Mouse (Mus musculus): Measurements from ENCODE around the gene Art2b. TPM values are rescaled to one million over a fixed set of nuclear protein-coding genes. Genes with fewer than 3 reads are reported as not detected.
"Not testable (repeated sequence)": the region's sequence is repeated elsewhere in the genome, so short reads cannot be mapped to it uniquely, and the experiment has no call there.

Art2b gene
- polyA plus RNA-seq, 1 experiment from 2014 or later, result not detected

DNA sequence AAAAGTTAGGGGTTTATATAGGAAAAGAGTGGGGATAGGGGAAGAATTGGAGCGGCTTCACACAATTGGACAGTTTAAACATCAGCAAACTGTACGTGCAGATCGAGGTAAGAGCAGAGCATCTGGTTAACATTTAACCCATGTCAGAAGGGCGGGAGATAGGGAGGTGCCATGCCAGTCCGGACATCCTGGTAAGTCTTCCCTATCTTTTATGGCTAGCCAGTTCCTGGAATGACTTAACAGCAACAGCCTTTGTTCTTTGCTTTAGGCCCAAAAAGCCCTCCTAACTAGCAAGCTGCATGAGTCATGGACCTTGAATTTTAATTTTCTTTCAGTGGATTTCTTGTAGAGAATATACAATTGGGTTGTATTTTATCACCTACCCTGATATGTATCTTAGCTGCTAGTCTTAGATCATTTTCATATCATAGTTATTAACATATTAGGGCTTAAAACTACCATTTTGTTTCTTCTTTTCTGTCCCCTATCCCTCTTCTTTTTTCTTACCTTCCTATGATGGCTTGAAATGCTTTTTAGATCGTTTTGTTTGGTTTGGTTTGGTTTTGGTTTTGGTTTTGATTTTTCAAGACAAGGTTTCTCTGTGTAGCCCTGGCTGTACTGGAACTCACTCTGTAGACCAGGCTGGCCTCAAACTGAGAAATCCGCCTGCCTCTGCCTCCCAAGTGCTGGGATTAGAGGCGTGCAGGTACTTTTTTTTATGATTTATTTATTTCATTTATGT is 27.6 kb upstream of the Art2b start:
- ATAC-seq (ENCODE audit: low FRiP score); H3K27me3 ChIP-seq; H3K4me2 ChIP-seq (replicated peaks); H3K4me3 ChIP-seq; H3K9me3 ChIP-seq (replicated peaks); H3K27ac ChIP-seq; H3K9ac ChIP-seq; H3K36me3 ChIP-seq; H3K4me1 ChIP-seq: not testable (repeated sequence)
- WGBS, result 86% methylated on average over 8 of the region's 8 CpGs

DNA sequence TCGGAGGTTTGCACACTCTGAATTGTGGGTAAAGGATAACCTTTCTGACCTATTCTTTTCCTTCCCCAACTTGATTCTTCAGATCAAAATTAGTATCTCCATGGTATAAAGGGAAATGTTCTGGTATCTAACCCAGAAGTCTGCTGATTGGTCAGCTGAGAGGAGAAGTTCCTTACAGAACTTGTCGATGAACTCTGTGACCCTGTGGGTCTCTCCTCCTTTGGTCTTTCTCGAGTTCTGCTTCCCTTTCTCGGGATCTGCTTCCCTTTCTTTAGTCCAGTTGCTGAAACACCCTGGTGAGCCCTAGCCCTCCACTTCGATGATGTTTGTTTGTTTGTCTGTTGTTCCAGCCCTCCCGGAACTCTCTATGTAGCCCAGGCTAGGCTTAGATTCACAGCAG is 22.4 kb upstream of the Art2b start:
- Histone ChIP-seq H3K4me1 (no peaks in the 10 kb centered on the region), H3K4me3 (no peak overlapping the region), H3K27me3 (no peaks in the 10 kb centered on the region), H3K27ac (no peak overlapping the region), H3K9me3 (replicated peaks) (no peaks in the 10 kb centered on the region), H3K9ac (no peak overlapping the region), H3K4me2 (replicated peaks) (no peak overlapping the region), H3K36me3 (no peaks in the 10 kb centered on the region)
- WGBS, result 72% methylated on average over 6 of the region's 6 CpGs
- ATAC-seq (ENCODE audit: low FRiP score), result no peak

DNA sequence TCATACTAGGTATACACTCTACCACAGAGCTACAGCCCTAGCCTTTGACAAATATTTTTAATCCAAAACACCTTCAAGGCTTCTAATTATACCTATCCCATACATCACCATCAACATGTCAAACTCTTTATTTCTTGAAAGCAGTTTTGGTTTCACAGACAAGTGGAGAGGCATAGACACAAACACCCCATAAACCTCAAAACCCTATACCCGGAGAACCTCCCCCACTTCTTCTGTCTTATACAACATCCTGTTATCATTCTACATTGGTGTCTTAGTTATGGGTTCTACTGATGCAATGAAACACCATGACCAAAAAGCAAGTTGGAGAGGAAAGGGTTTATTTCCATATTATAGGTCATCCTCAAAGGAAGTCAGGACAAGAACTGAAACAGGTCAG is 15.0 kb upstream of the Art2b start:
- no peaks in the 10 kb centered on the region for H3K27me3 ChIP-seq
- WGBS, result 100% methylated on average over 1 of the region's 1 CpGs
- no peaks in the 10 kb centered on the region for H3K9me3 ChIP-seq (replicated peaks)
- H3K4me1 ChIP-seq, result no peaks in the 10 kb centered on the region
- H3K4me2 ChIP-seq (replicated peaks), result no peak overlapping the region
- no peak overlapping the region for H3K27ac ChIP-seq
- ATAC-seq (ENCODE audit: low FRiP score), result no peak
- no peak overlapping the region for H3K9ac ChIP-seq
- no peaks in the 10 kb centered on the region for H3K36me3 ChIP-seq
- H3K4me3 ChIP-seq, result no peak overlapping the region

DNA sequence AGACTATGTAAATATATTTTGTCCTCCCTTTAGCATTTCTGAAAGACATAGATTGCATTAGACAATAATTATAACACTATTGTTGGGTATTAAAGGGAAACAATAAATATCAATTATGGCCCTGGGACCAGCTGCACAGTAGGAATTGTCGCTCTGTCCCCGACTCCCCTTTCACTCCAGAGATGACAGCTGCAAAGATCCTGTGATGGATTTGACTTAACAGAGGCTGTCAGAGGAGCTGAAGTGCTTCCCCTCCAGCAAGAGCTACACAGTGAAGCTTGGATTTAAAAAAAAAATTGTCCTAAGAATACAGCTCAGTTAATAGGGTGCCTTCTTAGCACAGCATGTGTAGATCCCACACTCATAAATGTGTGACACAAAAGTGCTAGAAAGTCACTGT is 13.1 kb upstream of the Art2b start:
- no peak for ATAC-seq (ENCODE audit: low FRiP score)
- Histone ChIP-seq H3K4me3 (no peak overlapping the region), H3K36me3 (no peaks in the 10 kb centered on the region), H3K4me2 (replicated peaks) (no peak overlapping the region), H3K9ac (no peak overlapping the region), H3K27ac (no peak overlapping the region), H3K9me3 (replicated peaks) (no peaks in the 10 kb centered on the region), H3K4me1 (no peaks in the 10 kb centered on the region), H3K27me3 (no peaks in the 10 kb centered on the region)
- WGBS, result 40% methylated on average over 2 of the region's 2 CpGs

DNA sequence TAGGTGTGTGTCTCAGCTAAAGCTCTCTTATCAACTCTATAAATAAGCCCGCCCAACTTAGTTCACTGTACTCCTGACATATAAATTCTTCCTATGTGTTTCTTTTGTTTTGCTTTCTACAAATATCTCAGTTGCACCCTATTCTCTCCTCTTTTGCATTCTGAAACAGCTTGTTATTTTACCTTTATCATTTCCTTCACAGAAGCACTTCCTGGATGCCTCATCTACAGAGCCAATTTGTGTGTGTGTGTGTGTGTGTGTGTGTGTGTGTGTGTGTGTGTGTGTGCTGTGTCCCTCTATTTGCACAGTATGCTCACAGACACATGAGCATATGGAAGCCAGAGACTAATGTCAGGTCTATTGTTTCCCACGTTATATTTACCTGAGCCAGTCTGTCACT is 9.6 kb upstream of the Art2b start:
- Histone ChIP-seq H3K36me3 (no peaks in the 10 kb centered on the region), H3K27me3 (no peaks in the 10 kb centered on the region), H3K9me3 (replicated peaks) (no peaks in the 10 kb centered on the region), H3K4me1 (no peaks in the 10 kb centered on the region), H3K27ac (no peak overlapping the region), H3K4me3 (no peak overlapping the region), H3K9ac (no peak overlapping the region), H3K4me2 (replicated peaks) (no peak overlapping the region)
- WGBS, result 81% methylated on average over 2 of the region's 2 CpGs
- no peak for ATAC-seq (ENCODE audit: low FRiP score)

DNA sequence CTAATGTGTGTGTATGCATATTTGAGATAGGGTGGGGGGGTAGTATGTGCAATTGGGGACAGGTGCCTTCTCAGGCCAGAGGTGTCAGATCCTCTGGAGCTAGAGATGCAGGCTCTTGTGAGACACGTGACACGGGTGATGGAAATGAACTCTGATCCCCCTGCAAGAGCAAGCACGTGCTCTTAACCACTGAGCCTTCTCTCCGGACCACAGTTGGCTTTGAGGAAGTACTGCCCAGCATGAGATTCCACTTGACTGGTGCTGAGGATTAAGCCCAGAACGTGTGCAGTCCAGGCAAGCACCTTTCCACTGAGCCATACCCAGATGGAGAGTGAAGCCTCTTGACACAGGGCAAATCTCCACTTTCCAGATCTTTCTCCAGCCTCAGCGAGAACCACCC is 1.1 kb downstream of the Art2b start:
- H3K9ac ChIP-seq; H3K4me3 ChIP-seq; ATAC-seq (ENCODE audit: low FRiP score); H3K4me2 ChIP-seq (replicated peaks); H3K4me1 ChIP-seq; H3K27me3 ChIP-seq; H3K36me3 ChIP-seq; H3K27ac ChIP-seq; H3K9me3 ChIP-seq (replicated peaks): not testable (repeated sequence)
- 70% methylated on average over 6 of the region's 6 CpGs for WGBS

DNA sequence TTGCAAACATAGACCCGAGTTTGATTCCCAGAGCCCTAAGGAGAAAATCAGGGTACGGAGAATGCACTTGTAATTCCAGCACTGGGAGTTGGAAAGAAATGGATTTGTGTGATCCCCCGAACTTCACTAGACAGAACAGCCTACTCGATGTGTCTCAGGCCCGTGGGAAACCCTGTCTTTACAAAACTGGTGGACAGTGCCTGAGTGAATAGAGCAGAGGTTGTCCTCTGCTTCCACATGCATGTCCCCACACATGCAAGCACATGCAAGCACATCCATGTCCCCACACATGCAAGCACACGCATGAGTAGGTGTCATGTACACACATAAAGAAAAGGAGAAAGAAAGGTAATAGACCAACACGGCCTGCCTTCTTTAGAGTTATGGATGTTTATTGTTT is 3.4 kb downstream of the Art2b start:
- Histone ChIP-seq H3K9me3 (replicated peaks) (no peaks in the 10 kb centered on the region), H3K27me3 (no peaks in the 10 kb centered on the region), H3K36me3 (no peaks in the 10 kb centered on the region), H3K4me1 (no peaks in the 10 kb centered on the region), H3K4me2 (replicated peaks) (no peak overlapping the region), H3K9ac (no peak overlapping the region), H3K27ac (no peak overlapping the region), H3K4me3 (no peak overlapping the region)
- ATAC-seq (ENCODE audit: low FRiP score), result no peak
- WGBS, result 85% methylated on average over 7 of the region's 7 CpGs

DNA sequence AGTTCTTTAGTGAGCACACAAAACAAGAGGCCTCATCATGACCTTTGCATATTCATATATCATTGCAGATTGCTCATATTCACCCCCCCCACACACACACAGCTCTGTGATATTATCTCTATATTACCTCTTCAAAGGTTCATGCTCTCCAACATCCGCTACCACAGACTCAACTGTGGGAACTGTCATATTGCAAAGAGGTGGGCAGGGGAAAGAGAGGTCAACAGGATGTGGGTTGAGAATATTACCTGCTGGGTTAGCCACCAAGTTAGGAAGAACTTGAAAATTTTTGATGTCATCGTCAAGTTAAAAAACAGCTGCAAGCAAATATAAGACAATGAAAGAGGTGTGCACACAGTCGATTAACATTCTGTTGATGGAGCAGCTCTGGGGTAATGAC is 4.5 kb downstream of the Art2b start:
- H3K27ac ChIP-seq; H3K27me3 ChIP-seq; H3K9ac ChIP-seq; H3K9me3 ChIP-seq (replicated peaks); H3K4me1 ChIP-seq; ATAC-seq (ENCODE audit: low FRiP score); H3K4me3 ChIP-seq; H3K4me2 ChIP-seq (replicated peaks); H3K36me3 ChIP-seq: not testable (repeated sequence)
- WGBS, result 95% methylated on average over 3 of the region's 3 CpGs

DNA sequence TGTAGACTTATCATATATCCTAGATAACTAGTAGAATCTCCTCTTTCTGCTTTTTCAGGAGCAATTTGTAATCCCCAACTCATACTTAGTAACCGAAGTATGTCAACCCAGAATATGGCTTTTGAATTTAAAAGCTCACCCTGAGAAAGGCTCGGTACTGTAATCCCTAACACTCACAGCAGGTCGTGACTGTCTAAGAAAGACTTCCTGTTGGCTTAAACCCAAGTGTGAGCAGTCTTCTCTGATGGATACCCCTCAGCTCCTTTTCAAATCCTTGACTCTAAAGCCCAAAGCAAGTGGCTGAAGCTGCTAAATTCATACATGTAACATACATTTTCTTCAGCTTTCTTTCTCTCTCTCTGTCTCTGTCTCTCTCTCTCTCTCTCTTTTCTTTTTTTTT is 11.0 kb downstream of the Art2b start:
- no peaks in the 10 kb centered on the region for H3K36me3 ChIP-seq
- no peaks in the 10 kb centered on the region for H3K4me1 ChIP-seq
- H3K9me3 ChIP-seq (replicated peaks), result no peaks in the 10 kb centered on the region
- no peak overlapping the region for H3K4me3 ChIP-seq
- no peak for ATAC-seq (ENCODE audit: low FRiP score)
- H3K9ac ChIP-seq, result no peak overlapping the region
- no peak overlapping the region for H3K4me2 ChIP-seq (replicated peaks)
- H3K27me3 ChIP-seq, result no peaks in the 10 kb centered on the region
- no peak overlapping the region for H3K27ac ChIP-seq
- 61% methylated on average over 3 of the region's 3 CpGs for WGBS

DNA sequence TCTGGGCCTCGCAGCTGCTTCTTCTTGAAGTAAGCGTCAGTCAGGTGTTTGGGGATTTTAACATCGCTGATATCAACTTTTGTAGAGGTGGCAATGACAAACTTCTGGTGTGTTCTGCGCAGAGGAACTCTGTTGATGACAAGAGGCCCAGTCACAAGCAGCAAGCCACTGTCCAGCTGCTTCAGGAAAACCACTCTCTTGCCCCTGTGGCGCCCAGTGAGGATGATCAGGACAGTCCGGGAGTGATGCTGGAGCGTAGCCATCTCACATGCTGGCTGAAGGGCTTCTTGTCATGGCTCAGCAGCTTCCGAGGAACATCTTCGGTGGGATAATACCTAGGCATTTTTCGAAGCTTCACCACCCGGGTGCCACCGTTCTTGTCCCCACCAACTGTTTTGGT is 11.8 kb downstream of the Art2b start:
- H3K9ac ChIP-seq; ATAC-seq (ENCODE audit: low FRiP score); H3K4me2 ChIP-seq (replicated peaks); H3K27me3 ChIP-seq; H3K36me3 ChIP-seq; H3K9me3 ChIP-seq (replicated peaks); H3K4me1 ChIP-seq; H3K4me3 ChIP-seq; H3K27ac ChIP-seq: not testable (repeated sequence)
- 88% methylated on average over 12 of the region's 12 CpGs for WGBS

DNA sequence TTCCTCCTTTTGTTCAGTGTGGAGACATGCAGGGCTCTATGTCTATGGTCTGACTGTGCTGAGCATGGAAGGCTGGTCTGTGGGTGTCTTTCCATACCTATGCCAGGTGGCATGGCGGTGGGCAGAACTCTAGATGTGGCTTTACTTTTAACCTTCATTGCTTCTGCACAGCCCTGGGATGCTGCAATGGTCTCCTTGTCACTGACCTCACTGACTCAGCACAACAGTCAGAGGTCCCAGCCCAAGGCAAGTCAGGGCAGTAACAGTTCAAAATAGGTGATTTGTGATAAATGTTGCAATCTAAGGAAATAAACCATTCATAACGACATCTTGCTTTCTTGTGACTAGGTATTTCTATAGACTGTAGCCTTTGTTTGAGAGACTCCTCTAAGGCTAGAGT is 21.3 kb downstream of the Art2b start:
- no peaks in the 10 kb centered on the region for H3K4me1 ChIP-seq
- H3K27ac ChIP-seq, result no peak overlapping the region
- H3K9me3 ChIP-seq (replicated peaks), result no peaks in the 10 kb centered on the region
- no peak overlapping the region for H3K9ac ChIP-seq
- WGBS, result 92% methylated on average over 2 of the region's 2 CpGs
- no peak overlapping the region for H3K4me3 ChIP-seq
- no peak overlapping the region for H3K4me2 ChIP-seq (replicated peaks)
- no peak for ATAC-seq (ENCODE audit: low FRiP score)
- H3K27me3 ChIP-seq, result no peaks in the 10 kb centered on the region
- no peaks in the 10 kb centered on the region for H3K36me3 ChIP-seq

DNA sequence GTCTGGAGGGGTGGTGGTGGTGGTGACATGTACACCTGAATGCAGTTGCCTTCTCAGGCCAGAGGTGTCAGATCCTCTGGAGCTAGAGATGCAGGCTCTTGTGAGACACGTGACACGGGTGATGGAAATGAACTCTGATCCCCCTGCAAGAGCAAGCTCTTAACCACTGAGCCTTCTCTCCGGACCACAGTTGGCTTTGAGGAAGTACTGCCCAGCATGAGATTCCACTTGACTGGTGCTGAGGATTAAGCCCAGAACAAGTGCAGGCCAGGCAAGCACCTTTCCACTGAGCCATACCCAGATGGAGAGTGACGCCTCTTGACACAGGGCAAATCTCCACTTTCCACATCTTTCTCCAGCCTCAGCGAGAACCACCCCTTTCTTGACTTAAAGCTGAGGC is 26.0 kb downstream of the Art2b start:
- H3K4me1 ChIP-seq; H3K9ac ChIP-seq; H3K4me2 ChIP-seq (replicated peaks); H3K9me3 ChIP-seq (replicated peaks); H3K36me3 ChIP-seq; H3K27ac ChIP-seq; H3K4me3 ChIP-seq; ATAC-seq (ENCODE audit: low FRiP score); H3K27me3 ChIP-seq: not testable (repeated sequence)
- 73% methylated on average over 5 of the region's 5 CpGs for WGBS

DNA sequence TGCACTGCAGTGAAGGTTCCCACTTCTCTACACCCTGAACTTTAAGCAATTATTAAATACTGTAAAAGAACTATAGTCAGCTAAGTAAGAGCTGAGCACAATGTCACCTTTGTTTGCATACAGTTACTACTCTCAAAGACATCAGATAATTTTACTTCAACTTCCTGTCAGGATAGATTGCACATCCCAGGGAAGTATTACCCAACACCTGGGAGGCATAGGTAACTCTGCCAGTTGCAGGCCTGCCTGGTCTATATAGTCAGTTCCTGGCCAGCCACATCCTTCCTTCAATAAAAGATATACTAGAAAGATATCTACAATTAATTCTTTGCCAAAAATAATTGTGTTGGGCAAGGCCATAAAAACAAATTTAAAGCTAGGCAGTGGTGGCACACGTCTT is 28.0 kb downstream of the Art2b start:
- ATAC-seq (ENCODE audit: low FRiP score), result no peak
- H3K9ac ChIP-seq, result no peak overlapping the region
- H3K4me3 ChIP-seq, result no peak overlapping the region
- no peak overlapping the region for H3K4me2 ChIP-seq (replicated peaks)
- no peak overlapping the region for H3K27ac ChIP-seq
- WGBS, result 73% methylated on average over 1 of the region's 1 CpGs
- no peaks in the 10 kb centered on the region for H3K36me3 ChIP-seq
- H3K4me1 ChIP-seq, result no peaks in the 10 kb centered on the region
- no peaks in the 10 kb centered on the region for H3K9me3 ChIP-seq (replicated peaks)
- no peaks in the 10 kb centered on the region for H3K27me3 ChIP-seq

Data from hindbrain, embryonic 12.5 days (tissue).